Mouse (Mus musculus) cerebellum, postnatal 25 days (tissue): ENCODE measurements at regions not wholly inside any gene's neighbourhood (a gene's known extent, or its start where the extent isn't known, plus 50 kb on each side); places are given as distances from the start of the nearest gene placed in this dataset.

Experiments
- DNase-seq, 2 experiments: peaks; one replicate each; pipeline ENCODE4 v3.0.0; 2021; ENCODE audit warnings: mixed read lengths in 2 of 2

GRCm38 (mm10) chr11:89247991-89248390 lies 54.1 kb downstream of the Nog start:
- peak in 1 of 2 experiments; percentile 3 for DNase-seq

GRCm38 (mm10) chr11:89243370-89243769 lies 58.8 kb downstream of the Nog start:
- peak in 1 of 2 experiments; percentile 9 for DNase-seq

DNA sequence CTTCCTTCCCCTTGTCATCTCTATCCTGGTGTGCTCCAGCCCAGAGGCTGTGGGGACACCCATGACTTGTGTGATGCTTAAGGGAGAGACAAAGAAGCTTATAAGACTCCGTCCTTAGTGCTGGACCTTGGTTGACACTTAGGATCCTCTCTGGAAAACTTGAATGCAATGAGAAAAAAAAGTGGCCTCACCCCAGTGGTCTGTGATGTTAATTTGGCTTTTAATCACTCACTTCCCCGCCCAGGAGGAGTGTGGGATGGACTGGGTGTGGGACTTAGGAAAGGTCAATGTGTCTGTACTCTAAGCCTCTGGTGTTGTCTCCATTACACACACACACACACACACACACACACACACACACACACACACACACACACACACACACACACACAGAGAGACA lies 60.0 kb downstream of the Nog start:
- no peak for DNase-seq

- DNase-seq: no peak
Observed at GRCm38 (mm10) chr11:89239891-89240290, 62.2 kb downstream of the Nog start.

DNA sequence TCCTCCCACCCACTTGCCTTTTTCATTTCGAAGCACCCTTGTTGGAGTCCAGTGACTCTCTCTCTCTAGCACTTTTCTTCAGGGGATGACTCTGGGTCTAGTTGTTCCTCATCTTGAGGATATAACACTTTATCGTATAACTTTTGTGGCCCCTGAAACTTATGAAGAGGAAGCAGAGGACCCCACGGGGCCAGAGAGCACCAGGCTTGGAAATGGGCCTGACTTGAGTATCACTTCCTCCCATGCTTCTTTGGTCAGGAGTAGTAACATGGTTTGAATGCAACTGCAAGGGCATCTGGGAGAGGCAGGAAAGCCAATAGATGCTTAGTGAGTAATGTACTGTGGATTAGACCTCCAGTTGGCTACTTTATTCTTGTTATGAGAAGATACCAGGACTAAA lies 65.2 kb downstream of the Nog start:
- DNase-seq: no peak

- DNase-seq: no peak
Observed at GRCm38 (mm10) chr11:89232884-89233480, 69.2 kb downstream of the Nog start.

DNA sequence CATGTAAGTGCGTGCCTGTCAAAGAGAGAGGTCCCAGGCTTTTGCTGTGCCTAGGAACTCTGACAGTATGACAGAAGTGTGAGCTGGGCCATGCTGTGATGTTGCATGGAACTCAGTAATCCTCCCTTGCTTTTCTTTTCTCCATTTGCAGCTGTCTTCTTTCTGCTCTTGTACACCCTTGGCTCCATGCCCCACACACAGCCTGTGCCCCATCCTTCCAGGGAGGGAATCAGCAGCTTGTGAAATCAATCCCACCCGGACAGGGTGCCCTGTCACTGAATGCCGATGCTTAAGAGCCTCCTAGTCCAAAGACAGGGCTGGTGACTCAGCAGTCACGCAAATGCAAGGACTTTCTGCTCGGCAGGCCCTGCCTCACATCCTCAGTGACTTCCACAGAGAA lies 72.4 kb downstream of the Nog start:
- no peak for DNase-seq

GRCm38 (mm10) chr11:89213204-89213603 lies 88.9 kb downstream of the Nog start:
- DNase-seq: no peak

DNA sequence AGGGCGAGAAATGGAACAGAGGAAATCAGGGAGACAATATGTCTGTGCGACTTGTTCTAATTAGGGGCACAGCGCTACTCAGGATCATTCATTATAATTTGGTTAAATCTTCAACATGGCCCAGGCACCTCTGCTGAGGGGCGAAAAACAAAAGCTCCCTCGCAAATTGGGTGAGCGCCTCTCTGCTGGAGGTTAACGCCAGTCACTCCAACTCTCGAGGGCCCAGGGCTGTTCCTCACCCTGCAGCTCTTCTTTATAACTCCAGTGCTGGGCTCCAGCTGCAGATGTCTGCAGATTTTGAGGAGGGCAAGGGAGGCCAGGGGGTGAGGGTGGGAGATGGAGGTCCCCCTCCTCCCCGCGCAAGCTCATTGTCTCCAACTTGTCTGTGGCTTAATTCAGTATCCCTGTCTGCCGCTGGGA lies 92.6 kb downstream of the Nog start:
- no peak for DNase-seq

GRCm38 (mm10) chr11:89209072-89209471 lies 93.1 kb downstream of the Nog start:
- no peak for DNase-seq

GRCm38 (mm10) chr11:89206788-89207187 lies 95.3 kb downstream of the Nog start:
- DNase-seq: no peak

- no peak for DNase-seq
Observed at GRCm38 (mm10) chr11:89204948-89205545, 97.1 kb downstream of the Nog start.

DNA sequence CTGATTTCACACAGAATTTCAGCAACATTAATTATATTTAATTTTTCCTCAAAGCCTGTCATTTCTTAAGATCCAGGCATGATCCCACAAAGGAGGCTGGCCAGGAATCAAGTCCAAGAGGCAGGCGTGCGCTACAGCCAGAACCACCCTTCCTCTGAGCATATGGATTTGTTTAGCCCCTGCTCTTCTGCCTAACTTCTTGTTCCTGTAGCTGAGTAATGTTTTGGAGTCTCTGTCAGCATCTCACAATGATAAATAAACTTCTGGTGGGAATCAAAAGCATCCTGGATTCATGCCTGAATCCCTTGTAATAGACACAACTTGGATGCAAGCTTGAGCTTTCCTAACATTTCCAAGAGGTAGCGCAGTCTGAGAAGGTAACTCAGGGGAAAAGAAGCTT lies 101.7 kb downstream of the Nog start:
- DNase-seq: no peak

DNA sequence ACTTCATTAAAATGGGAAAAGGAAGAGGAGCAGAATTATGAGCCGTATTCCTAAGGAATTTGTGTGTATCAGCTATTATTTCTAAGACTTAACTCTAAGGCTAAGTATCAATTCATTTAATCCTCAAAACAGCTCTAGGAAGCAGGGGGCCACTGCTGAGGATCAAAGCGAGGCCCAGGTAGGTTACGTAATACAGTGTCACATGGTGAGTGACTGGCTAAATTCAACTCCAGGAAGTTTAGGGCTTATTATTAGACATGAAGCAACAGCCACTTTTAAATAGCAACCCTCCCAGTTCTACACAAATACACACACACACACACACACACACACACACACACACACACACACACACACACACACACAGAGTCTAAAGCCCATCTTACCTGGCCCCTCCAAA lies 109.3 kb downstream of the Nog start:
- DNase-seq: no peak

DNA sequence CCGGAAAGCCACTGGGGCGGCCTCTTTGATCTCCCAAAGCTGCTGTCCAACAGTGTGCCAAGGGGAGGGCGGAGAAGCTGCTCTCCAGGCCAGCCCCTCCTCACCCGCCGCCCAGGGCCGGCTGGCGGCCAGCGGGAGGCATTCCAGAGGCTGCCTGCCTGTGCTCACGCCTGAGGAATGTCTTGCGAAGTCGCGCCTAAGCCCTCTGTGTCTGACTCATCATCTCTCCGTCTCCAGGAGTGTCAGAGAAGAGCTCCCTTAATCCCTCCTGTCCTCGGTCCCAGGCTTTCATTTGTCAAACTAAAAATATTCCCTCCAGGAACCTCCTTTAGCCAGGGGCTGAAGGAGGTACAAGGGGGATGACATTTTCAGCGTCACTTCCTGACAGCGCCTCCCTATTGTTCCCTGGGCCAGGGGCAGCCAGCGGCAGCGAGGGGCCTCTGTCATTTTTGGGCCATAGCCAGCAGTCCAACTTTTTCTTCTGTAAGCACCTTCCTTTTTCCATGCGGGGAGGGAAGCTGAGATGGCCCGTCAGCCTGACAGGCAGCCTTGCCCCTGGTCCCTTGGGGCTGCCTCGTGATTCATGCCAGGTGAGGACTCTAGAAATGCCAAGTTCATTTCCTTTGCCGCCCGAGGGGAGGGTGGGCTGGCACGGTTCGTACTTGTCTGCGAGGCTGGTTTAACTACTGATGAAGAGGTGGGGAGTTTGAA lies 113.4 kb downstream of the Gm525 start:
- DNase-seq: peak; percentile 60 to 76

GRCm38 (mm10) chr11:89185862-89186261 lies 112.2 kb downstream of the Gm525 start:
- peak; percentile 85 to 92 for DNase-seq

- no peak for DNase-seq
Observed at GRCm38 (mm10) chr11:89181471-89181870, 107.8 kb downstream of the Gm525 start.

DNA sequence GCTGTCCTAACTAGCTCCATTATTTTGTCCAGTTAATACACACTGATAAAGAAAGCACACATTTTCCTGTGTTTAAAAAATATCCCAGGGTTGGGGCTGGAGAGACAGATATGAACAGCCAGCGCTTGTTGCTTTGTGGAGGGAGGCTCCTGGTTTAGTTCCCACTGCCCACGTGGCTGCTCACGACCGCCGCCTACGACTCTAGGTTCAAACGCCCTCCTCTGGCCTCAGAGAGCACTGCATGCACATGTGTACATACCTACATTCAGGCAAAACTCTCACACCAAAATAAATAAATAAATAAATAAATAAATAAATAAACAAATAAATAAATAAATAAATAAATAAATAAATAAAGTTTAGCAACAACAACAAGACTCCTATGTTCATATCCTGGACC lies 104.8 kb downstream of the Gm525 start:
- no peak for DNase-seq

- DNase-seq: no peak
Observed at GRCm38 (mm10) chr11:89175511-89175910, 101.9 kb downstream of the Gm525 start.

DNA sequence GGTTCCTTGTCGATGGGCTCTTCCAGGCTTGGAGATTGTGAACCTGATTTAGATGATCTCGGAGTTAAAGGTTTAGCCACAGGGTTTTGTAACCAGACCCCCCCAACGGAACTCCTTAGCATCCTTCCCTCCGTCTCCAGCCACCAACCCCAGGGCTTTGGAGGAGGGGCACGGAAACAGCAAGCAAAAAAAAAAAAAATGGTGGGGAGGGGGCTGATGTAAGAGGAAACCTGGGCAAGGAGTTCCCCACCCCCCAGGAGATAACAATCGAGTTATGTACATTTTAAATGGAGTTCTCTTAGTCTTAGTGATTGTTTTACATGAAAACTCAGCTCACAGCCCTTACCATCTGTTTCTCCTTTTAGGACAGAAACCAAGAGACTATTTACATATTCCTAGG lies 101.3 kb downstream of the Gm525 start:
- DNase-seq: no peak

DNA sequence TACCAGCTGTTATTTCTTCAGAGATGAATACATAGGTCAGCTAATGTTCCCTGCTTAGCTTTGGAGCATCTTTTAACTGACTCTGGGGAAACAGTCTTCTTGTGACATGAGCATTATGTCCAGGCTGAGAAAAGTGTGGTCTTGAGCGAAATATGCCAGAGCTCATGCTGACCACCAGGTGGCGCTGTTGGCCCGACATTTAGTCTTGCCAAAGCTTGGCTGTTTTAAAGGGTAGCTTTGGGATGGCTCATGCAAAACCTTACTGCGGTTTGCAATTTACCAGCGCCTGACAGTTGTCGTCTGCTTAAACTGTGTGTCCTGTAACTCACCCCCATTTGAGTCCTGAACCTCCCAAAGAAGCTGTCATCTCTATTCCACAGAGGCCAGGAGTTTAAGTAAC lies 91.6 kb downstream of the Gm525 start:
- DNase-seq: peak; percentile 90 to 94

DNA sequence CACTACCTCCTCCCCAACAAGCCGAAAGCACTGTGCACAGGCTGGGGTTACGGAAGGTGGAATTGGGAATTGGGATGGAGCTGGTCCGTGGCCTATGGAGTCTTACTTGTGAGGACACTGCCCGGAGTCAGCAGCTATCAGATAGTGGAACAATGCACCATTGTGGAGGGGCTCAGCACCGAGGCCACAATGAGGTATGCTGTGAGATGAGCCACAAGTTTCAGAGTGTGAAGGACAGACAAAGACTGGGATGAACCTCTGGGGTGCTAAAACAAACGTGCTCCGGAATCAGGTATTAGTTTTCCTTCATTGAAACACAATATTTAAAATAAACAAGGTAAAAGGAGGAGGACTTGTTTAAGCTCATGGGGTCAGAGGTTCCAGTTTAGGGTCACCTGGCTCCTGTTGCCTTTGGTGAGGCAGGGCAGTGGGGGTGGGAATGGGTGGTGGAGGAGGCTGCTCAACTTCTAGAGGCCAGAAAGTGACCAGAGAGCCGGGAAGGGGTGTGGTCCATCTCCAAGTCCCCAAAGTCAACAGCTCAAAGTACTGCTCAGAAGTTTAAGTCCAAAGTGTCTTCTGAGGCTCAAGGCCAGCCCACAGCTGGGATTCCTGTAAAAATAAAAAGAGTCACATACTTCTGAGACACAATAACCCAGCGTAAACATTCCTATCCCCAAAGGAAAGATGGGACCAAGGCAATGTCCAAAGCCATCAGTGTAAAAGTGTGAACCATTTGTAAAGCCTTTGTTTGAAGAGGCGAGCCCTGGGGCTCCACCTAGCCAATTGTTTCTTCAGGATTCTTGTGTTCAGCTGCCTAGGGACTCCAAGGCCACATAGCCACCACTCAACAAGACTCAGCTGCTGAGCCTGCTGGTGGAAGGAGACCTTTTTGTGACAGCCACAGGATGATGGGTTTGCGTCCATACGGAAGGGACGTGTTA lies 80.1 kb downstream of the Gm525 start:
- DNase-seq: no peak

GRCm38 (mm10) chr11:89147990-89148389 lies 74.3 kb downstream of the Gm525 start:
- no peak for DNase-seq
